Mouse (Mus musculus): Measurements from ENCODE around the gene Gskip.

GRCm38 (mm10) chr12:105697104-105697780 lies 12.6 kb downstream of the Gskip start:
- TF ChIP-seq CTCF (conservative IDR thresholded peaks at IDR 0.05 in 1 of 2, IDR thresholded peaks at IDR 0.05 in 1 of 2; ENCODE audit: low read depth in 2 of 2, low read length in 2 of 2) (no peak), USF1 (IDR thresholded peaks at IDR 0.05; ENCODE audit: low read depth, low read length) (no peak), EP300 (IDR thresholded peaks at IDR 0.05; ENCODE audit: low read length) (no peak), JUND (conservative IDR thresholded peaks at IDR 0.05; ENCODE audit: low read depth, low read length) (no peak), POLR2A (IDR thresholded peaks at IDR 0.05; ENCODE audit: low read depth, low read length) (no peak), MAX (IDR thresholded peaks at IDR 0.05; ENCODE audit: low read length) (no peak)
